Mouse (Mus musculus): ENCODE measurements around the gene Rbm46.

- peak; percentile 56 for TF ChIP-seq CTCF (IDR thresholded peaks at IDR 0.05; ENCODE audit: low read depth)
- TF ChIP-seq EP300 (IDR thresholded peaks at IDR 0.05; ENCODE audit: low read depth) = no peak
Observed at GRCm38 (mm10) chr3:82857414-82858077, 18.7 kb downstream of the Rbm46 start.
